Mouse (Mus musculus): ENCODE measurements around the gene Gm4744.
"Not testable (repeated sequence)": the region's sequence is repeated elsewhere in the genome, so short reads cannot be mapped to it uniquely, and the experiment has no call there.

Gm4744 gene

DNA sequence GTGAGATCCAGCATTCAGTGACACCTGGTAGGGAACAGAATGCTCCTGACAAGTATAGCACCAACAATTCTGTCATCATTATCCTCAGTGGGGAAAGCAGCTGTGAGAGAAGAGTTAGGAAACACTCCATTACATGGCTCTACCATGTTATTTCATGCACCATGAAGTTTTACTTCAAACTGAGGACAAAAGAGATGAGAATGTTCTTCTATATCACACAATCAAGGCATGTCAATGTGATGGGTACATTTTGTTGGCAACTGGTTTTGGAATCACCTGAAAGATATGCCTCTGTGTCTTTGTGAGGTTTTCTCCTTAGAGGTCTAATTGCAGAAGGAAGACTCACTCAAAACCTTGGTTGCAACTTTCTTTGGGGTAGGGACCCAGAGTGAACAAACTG is at the start of gene Gm4744:
TSS of gene Gm4744 (minus strand) at position 101 of the 400 bp plus-strand sequence.
- DNase-seq (ENCODE audit: low spot score) = no peak

DNA sequence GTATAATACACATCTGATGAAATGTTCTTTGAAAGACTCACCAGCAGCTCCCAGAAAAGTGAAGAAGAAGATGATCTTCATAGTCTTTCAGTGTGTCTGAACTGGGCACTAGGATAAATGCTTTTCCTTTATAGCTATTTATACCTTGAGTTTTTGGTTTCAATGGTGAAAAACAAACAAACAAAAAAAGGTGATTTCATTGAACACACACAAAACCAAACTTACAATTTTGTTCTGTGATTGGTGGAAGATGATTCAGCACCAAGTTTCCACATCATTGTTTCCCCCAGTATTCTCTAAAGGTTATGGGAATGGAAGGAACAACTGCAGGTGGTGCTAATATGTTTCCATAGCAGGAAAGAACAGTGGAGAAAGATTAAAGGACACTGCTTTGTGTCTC is 47.7 kb upstream of the Gm4744 start, which contains the start of gene Gm2663:
TSS of gene Gm2663 (minus strand) at position 101 of the 400 bp plus-strand sequence.
- DNase-seq (ENCODE audit: low spot score) = not testable (repeated sequence)

DNA sequence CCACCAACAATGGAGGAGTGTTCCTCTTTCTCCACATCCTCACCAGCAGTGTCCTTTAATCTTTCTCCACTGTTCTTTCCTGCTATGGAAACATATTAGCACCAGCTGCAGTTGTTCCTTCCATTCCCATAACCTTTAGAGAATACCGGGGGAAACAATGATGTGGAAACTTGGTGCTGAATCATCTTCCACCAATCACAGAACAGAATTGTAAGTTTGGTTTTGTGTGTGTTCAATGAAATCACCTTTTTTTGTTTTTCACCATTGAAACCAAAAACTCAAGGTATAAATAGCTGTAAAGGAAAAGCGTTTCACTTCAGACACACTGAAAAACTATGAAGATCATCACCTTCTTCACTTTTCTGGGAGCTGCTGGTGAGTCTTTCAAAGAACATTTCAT is 12.8 kb upstream of the Gm4744 start, which contains the start of gene 1810009J06Rik:
TSS of gene 1810009J06Rik (plus strand) at position 301 of the 400 bp plus-strand sequence.
- DNase-seq (ENCODE audit: low spot score) = not testable (repeated sequence)

DNA sequence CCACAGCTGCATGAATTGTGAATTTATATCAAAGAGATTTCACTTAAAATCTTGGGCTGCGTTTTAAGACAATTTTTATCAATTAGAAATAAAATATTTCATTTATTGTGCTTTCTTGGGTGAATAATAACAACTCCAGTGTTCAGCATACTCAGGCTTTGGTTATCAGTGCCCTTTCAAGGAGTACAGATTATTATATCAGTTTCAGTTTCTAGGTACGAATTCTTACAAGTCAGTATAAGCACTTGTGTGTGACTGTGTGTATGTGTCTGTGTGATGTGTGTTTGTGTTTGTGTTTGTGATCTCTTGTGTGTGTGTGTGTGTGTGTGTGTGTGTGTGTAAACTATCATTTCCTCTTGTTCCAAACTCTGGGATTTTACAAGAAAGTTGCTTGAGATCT is 2.0 kb upstream of the Gm4744 start:
- DNase-seq (ENCODE audit: low spot score) = no peak

DNA sequence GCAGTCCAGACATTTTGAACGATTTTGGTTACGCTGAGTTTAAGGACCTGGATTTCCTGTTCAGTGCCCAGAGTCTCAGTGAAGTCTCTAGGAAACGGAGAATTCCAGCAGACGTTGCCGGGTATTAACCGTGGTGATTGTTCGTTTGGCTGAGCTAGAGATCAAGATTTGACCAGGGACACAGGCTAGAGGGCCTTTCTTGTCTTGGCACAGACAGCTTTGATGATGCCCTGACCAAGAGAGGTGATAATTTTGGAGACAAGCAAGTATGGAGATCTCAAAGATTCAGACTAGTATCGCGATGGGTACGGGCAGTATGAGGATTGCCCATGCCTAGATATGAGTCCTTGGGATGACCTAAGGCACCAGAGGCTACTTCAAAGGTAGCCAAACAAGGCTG is 11.2 kb downstream of the Gm4744 start, which contains the start of gene 1700074P13Rik:
TSS of gene 1700074P13Rik (minus strand) at position 101 of the 400 bp plus-strand sequence.
- DNase-seq (ENCODE audit: low spot score) = no peak

DNA sequence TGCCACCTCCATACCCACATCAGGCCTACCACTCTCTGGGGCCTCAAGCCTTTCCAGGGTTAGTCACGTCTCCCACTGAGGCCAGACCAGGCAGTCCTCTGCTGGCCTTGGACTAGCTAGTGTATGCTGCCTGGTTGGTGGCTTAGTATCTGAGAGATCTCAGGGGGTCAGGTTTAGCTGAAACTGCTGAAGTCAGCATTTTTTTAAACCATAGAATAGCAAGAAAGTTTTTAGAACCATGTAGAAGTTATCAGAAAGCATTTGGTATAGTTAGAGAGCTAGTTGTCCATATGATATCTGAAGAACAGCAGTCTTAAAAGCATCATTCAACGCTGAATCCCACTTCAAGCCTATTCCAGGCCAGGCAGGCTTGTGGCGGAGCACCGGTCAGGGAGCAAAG is 31.7 kb downstream of the Gm4744 start:
- no peak for DNase-seq (ENCODE audit: low spot score)

DNA sequence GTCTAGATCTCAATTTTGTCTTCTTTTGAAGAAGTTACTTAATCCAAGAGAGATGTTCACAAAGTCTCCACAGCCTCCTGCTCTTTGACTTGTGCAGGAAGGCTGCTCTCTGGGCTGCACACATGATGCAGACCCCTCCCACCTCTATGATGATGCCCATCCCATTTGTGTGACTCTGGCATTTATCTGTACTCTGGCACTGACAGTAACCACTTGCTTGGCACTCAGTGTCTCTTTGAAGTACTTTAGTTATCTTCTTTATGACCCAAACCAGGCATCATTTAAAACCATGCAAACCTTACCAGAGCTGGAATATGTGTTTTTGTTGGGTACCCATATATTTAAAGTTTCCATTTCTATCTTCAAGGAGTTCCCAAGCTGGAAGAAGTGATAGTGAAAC is 51.4 kb downstream of the Gm4744 start, which contains the start of gene Prss58:
TSS of gene Prss58 (minus strand) at position 101 of the 400 bp plus-strand sequence.
- DNase-seq (ENCODE audit: low spot score) = no peak
